Mouse (Mus musculus): Measurements from ENCODE around the gene Cdh9. TPM values are rescaled to one million over a fixed set of nuclear protein-coding genes. Genes with fewer than 3 reads are reported as not detected.

Gene Cdh9
- polyA plus RNA-seq, 1 experiment from 2014 or later, result 0.11 TPM

DNA sequence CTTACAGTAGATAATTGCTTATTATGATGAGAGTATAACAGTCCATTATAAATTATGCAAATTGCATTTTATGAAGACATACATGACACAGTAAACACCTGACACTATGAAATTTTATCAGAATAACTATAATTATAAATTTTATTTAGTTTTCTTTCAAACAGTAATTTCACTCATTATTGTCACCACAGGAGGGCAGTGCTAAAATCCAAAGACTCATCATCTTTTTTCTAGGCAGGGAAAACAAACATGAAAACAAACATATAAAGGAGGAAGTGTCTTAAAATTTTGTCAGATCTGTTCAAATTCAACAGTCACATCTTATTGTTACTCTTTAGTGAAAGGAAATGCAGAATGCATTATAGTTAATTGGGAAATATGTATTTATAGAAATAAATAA is 72.7 kb downstream of the Cdh9 start:
- Histone ChIP-seq H3K4me2 (no peak overlapping the region), H3K27ac (ENCODE audit: low read depth, low read length) (no peak overlapping the region), H3K9me3 (replicated peaks; ENCODE audit: control insufficient read depth, low read length) (no peaks in the 10 kb centered on the region), H3K27me3 (ENCODE audit: control insufficient read depth, insufficient read depth, low read length) (no peaks in the 10 kb centered on the region), H3K9ac (ENCODE audit: low read depth, low read length) (no peak overlapping the region), H3K4me3 (ENCODE audit: low read depth, low read length) (no peak overlapping the region), H3K36me3 (ENCODE audit: control insufficient read depth, insufficient read depth, low read length) (no peaks in the 10 kb centered on the region), H3K4me1 (ENCODE audit: control insufficient read depth, insufficient read depth, low read length) (no peaks in the 10 kb centered on the region)
- ATAC-seq (replicated peaks; ENCODE audit: insufficient number of reproducible peaks, low FRiP score, low TSS enrichment), result no peak

DNA sequence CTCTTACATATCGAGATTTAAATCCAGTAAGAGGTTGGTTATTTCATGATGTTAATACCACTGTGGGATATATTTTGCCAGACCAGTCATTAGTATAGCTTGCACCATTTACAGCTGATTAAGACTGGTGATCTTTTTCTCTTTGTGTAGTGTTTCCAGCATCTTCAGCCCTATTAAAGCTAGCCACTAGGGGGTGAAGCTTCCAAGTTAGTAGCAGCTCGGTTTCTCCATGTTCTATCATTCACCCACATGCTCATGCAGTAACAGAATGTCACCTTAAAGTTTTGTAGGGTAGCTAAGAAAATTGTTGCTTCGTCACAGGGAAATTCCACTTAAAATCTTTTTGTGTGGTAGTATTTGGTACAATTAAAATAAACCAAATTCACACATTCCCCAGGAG is 82.2 kb downstream of the Cdh9 start:
- no peak overlapping the region for H3K27ac ChIP-seq (ENCODE audit: low read depth, low read length)
- no peaks in the 10 kb centered on the region for H3K27me3 ChIP-seq (ENCODE audit: control insufficient read depth, insufficient read depth, low read length)
- no peak for ATAC-seq (replicated peaks; ENCODE audit: insufficient number of reproducible peaks, low FRiP score, low TSS enrichment)
- H3K4me1 ChIP-seq (ENCODE audit: control insufficient read depth, insufficient read depth, low read length), result no peaks in the 10 kb centered on the region
- H3K9ac ChIP-seq (ENCODE audit: low read depth, low read length), result no peak overlapping the region
- H3K36me3 ChIP-seq (ENCODE audit: control insufficient read depth, insufficient read depth, low read length), result no peaks in the 10 kb centered on the region
- 59% methylated on average over 3 of the region's 3 CpGs for WGBS (ENCODE audit: insufficient replicate concordance)
- H3K4me3 ChIP-seq (ENCODE audit: low read depth, low read length), result no peak overlapping the region
- H3K9me3 ChIP-seq (replicated peaks; ENCODE audit: control insufficient read depth, low read length), result no peaks in the 10 kb centered on the region
- H3K4me2 ChIP-seq, result no peak overlapping the region

DNA sequence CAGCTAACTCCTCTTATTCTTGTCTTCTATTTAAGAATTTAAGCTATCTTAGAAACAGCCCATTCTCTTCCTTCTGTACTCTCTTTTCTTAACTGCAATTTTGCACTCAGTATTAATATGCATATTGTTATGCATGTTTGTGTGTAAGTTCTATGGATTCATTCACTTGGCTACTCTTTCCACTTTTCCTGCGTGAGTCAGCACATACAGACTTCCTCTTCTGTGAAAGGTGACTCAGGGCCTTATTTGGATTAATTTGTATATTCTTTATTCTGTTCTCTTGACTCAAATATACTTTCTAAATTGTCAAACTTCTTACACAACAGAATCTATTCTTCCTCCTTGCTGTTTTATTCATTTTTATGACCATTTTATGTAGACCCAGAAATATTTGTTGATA is 85.5 kb downstream of the Cdh9 start:
- ATAC-seq (replicated peaks; ENCODE audit: insufficient number of reproducible peaks, low FRiP score, low TSS enrichment), result no peak
- Histone ChIP-seq H3K27ac (ENCODE audit: low read depth, low read length) (no peak overlapping the region), H3K4me2 (no peak overlapping the region), H3K36me3 (ENCODE audit: control insufficient read depth, insufficient read depth, low read length) (no peaks in the 10 kb centered on the region), H3K4me1 (ENCODE audit: control insufficient read depth, insufficient read depth, low read length) (no peaks in the 10 kb centered on the region), H3K9ac (ENCODE audit: low read depth, low read length) (no peak overlapping the region), H3K4me3 (ENCODE audit: low read depth, low read length) (no peak overlapping the region), H3K27me3 (ENCODE audit: control insufficient read depth, insufficient read depth, low read length) (no peaks in the 10 kb centered on the region), H3K9me3 (replicated peaks; ENCODE audit: control insufficient read depth, low read length) (no peaks in the 10 kb centered on the region)
- WGBS (ENCODE audit: insufficient replicate concordance), result 65% methylated on average over 1 of the region's 1 CpGs

DNA sequence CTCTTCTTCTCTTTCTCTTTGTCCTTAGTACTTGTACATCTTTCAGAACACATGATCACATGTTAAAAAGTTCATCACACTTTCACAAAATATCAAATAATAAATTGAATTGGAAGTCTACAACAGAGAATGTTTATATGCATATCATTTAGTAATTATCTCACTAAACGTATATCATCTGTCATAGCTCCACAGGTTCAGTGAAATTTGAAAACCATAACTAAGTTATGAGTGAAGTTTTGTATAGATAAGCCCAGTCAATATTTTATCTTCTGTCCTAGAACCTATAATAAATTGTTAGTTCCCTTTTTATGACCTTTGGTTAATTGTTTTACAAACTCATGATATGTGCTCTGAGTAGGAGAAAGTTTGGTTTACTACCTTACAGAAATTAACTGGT is 106.2 kb downstream of the Cdh9 start:
- no peaks in the 10 kb centered on the region for H3K9me3 ChIP-seq (replicated peaks; ENCODE audit: control insufficient read depth, low read length)
- ATAC-seq (replicated peaks; ENCODE audit: insufficient number of reproducible peaks, low FRiP score, low TSS enrichment), result no peak
- no peaks in the 10 kb centered on the region for H3K4me1 ChIP-seq (ENCODE audit: control insufficient read depth, insufficient read depth, low read length)
- no peak overlapping the region for H3K4me2 ChIP-seq
- WGBS (ENCODE audit: insufficient replicate concordance), result 72% methylated on average over 1 of the region's 1 CpGs
- H3K27me3 ChIP-seq (ENCODE audit: control insufficient read depth, insufficient read depth, low read length), result no peaks in the 10 kb centered on the region
- no peak overlapping the region for H3K27ac ChIP-seq (ENCODE audit: low read depth, low read length)
- H3K9ac ChIP-seq (ENCODE audit: low read depth, low read length), result no peak overlapping the region
- H3K4me3 ChIP-seq (ENCODE audit: low read depth, low read length), result no peak overlapping the region
- H3K36me3 ChIP-seq (ENCODE audit: control insufficient read depth, insufficient read depth, low read length), result no peaks in the 10 kb centered on the region

DNA sequence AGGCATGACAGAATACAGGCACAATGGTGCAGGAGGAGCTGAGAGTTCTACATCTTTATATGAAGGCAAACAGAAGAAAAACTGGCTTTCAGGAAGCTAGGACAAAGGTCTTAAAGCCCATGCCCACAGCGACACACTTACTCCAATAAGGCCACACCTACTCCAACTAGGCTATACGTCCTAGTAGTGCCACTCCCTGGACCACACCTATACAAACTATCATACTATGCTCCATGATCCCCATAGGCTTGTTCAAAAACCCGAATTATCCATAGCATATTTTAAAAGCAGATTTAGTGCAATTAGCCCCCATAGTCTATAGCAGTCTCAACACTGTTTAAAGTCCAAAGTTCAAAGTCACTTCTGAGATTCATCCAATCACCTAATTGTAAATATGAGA is 154.0 kb downstream of the Cdh9 start:
- H3K27ac ChIP-seq (ENCODE audit: low read depth, low read length), result no peak overlapping the region
- H3K9me3 ChIP-seq (replicated peaks; ENCODE audit: control insufficient read depth, low read length), result no peaks in the 10 kb centered on the region
- no peaks in the 10 kb centered on the region for H3K36me3 ChIP-seq (ENCODE audit: control insufficient read depth, insufficient read depth, low read length)
- H3K4me2 ChIP-seq, result no peak overlapping the region
- H3K27me3 ChIP-seq (ENCODE audit: control insufficient read depth, insufficient read depth, low read length), result no peaks in the 10 kb centered on the region
- ATAC-seq (replicated peaks; ENCODE audit: insufficient number of reproducible peaks, low FRiP score, low TSS enrichment), result no peak
- H3K9ac ChIP-seq (ENCODE audit: low read depth, low read length), result no peak overlapping the region
- H3K4me1 ChIP-seq (ENCODE audit: control insufficient read depth, insufficient read depth, low read length), result no peaks in the 10 kb centered on the region
- 65% methylated on average over 3 of the region's 3 CpGs for WGBS (ENCODE audit: insufficient replicate concordance)
- no peak overlapping the region for H3K4me3 ChIP-seq (ENCODE audit: low read depth, low read length)

DNA sequence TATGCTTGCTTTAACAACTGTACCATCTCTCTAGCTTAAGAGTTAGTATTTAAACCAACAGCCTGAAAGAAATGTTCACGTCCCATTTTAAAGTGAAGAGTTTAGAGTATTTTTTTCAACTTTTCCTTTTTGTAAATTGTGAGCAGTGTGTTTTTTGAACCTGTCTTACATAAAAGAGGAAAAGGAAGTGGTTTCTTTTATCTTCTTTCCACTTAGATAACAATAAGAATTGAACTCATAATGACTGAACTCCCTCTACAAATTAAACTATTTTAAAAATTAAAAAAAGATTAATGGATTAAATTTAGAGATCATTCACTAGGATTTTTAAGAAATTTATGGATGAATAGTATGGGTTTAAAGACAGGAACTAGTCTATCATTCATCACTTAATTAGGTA is 168.1 kb downstream of the Cdh9 start:
- ATAC-seq (replicated peaks; ENCODE audit: insufficient number of reproducible peaks, low FRiP score, low TSS enrichment), result no peak
- Histone ChIP-seq H3K9ac (ENCODE audit: low read depth, low read length) (no peak overlapping the region), H3K4me3 (ENCODE audit: low read depth, low read length) (no peak overlapping the region), H3K36me3 (ENCODE audit: control insufficient read depth, insufficient read depth, low read length) (no peaks in the 10 kb centered on the region), H3K27ac (ENCODE audit: low read depth, low read length) (no peak overlapping the region), H3K9me3 (replicated peaks; ENCODE audit: control insufficient read depth, low read length) (no peaks in the 10 kb centered on the region), H3K4me1 (ENCODE audit: control insufficient read depth, insufficient read depth, low read length) (no peaks in the 10 kb centered on the region), H3K4me2 (no peak overlapping the region), H3K27me3 (ENCODE audit: control insufficient read depth, insufficient read depth, low read length) (no peaks in the 10 kb centered on the region)
- 65% methylated on average over 1 of the region's 1 CpGs for WGBS (ENCODE audit: insufficient replicate concordance)

Measured in heart, embryonic 11.5 days (tissue).